Mouse (Mus musculus): Measurements from ENCODE around the gene Hba-a2. TPM values are rescaled to one million over a fixed set of nuclear protein-coding genes. Genes with fewer than 3 reads are reported as not detected.
"Not testable (repeated sequence)": the region's sequence is repeated elsewhere in the genome, so short reads cannot be mapped to it uniquely, and the experiment has no call there.

Hba-a2 gene
- not detected for polyA plus RNA-seq (2021)

DNA sequence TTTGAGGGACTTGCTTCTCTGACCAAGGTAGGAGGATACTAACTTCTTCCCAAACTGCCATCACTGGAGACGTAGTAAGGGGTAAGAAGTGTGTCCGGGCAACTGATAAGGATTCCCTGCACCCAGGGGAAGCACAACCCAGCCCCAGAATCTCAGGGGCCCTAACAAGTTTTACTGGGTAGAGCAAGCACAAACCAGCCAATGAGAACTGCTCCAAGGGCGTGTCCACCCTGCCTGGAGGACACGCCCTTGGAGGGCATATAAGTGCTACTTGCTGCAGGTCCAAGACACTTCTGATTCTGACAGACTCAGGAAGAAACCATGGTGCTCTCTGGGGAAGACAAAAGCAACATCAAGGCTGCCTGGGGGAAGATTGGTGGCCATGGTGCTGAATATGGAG, at the start of gene Hba-a2:
Hba-a2 (plus strand) TSS at position 287 of the 400 bp plus-strand sequence.
- peak; percentile 25 for ATAC-seq
- CTCF ChIA-PET; DNase-seq (ENCODE audit: low read depth, low spot score); POLR2A ChIA-PET; in situ Hi-C loops (cut with MboI; ENCODE audit: low pct_unique_long_range_greater_than_20kb): not testable (repeated sequence)
- H3K27me3 ChIP-seq, result peaks cover 11% of the 10 kb centered on the region

DNA sequence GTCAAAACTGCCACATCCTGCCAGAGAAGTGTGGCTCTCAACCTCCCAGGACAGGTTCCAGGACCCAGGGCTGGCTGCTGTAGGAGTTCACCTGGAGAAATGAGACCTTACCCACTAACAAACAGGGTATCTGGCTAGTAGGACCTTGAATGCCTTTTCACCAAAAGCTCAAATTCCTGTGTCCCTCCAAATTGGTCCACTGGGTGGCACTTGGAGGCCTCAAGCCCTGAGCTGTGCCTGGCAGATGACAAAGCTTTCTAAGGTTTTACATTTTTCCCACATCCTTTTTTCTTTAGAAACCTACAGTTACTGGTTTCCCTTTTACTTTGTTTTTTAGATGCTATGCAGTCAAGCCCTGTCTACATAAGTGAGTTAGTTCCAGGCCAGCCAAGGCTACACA, 49.2 kb upstream of the Hba-a2 start:
- H3K27me3 ChIP-seq, result no peaks in the 10 kb centered on the region
- no peak for DNase-seq (ENCODE audit: low read depth, low spot score)
- peak; percentile 44 for TF ChIP-seq CTCF (IDR thresholded peaks at IDR 0.05)
- ATAC-seq, result no peak
- in situ Hi-C loops (cut with MboI; ENCODE audit: low pct_unique_long_range_greater_than_20kb), result no loop called here
- ChIA-PET POLR2A (no interaction called here), CTCF (interaction anchor here (1.0 to 2.1 kb wide), 3 partner anchors 9 to 43 kb away, joined by 3 to 8 read pairs (median 3); no protein-coding TSS in a partner anchor)

DNA sequence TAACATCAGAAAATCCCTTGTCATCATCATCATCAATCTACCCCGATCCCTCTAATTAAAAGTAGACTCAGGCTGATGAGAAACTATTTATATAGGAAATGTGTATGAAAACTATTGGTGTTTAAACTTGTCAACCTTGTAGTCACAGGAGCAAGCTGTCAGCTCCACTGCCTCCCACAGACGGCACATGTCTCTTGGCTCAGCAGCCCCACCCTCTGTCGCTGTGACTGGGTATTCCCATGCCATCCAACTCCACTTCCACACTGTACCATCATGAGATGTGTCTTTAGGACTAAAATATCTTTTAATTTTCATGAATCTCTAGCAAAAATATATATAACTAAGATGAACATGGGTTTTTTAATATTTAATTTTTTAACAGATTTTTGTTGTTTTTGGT, 47.9 kb upstream of the Hba-a2 start:
- in situ Hi-C loops (cut with MboI; ENCODE audit: low pct_unique_long_range_greater_than_20kb), result no loop called here

DNA sequence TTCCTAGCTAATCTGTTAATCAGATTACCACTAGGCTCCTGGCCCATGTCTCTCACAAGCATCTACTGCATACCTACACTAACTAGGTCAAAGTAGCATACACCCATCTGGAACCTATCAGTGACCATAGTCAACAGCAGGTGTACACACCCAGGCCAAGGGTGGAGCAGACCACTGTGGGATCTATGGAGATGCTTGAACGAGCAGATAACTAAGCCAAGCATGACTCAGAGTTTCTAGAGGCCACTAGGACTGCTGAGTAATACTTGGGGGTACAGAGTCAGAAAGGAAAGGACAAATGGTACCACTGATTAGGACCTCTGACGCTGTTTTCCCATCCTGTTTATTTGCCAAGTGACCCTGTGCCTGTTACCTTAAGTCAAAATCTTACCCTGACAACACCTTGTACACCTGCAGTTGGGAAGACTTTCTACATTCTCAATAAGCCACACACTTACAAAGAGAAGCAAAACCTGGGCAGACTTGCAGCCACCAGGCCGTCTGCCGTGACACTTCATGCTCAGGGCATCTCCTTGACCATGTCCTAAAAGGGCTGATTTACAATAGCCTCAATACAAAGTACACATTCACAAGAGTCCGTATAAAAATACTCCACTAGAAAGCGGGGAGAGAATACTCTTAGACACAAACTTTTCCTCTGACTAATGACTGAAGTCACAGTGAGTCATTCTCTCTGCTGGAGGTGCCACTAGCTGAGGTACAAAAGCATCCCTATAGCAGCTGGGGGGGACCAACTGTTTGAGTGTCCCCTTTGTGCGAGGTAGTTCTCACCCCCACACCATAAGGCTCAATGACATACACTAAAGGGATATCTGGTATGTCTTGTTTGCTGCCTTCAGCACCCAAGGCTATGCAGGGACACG, 45.2 kb upstream of the Hba-a2 start:
- no peak for TF ChIP-seq CTCF (IDR thresholded peaks at IDR 0.05)
- CTCF ChIA-PET, result no interaction called here
- ATAC-seq, result peak; percentile 68
- in situ Hi-C loops (cut with MboI; ENCODE audit: low pct_unique_long_range_greater_than_20kb), result no loop called here
- no peak for DNase-seq (ENCODE audit: low read depth, low spot score)
- POLR2A ChIA-PET, result no interaction called here
- no peaks in the 10 kb centered on the region for H3K27me3 ChIP-seq

More for the DNA sequence above, 47.9 kb upstream of the Hba-a2 start:
- ATAC-seq (no peak), DNase-seq (ENCODE audit: low read depth, low spot score) (no peak)
- CTCF ChIA-PET, result interaction anchor here (1.3 to 2.1 kb wide), 3 partner anchors 10 to 66 kb away, joined by 3 to 8 read pairs (median 4); no protein-coding TSS in a partner anchor
- no peak for TF ChIP-seq CTCF (IDR thresholded peaks at IDR 0.05)
- POLR2A ChIA-PET, result no interaction called here
- H3K27me3 ChIP-seq, result no peaks in the 10 kb centered on the region

DNA sequence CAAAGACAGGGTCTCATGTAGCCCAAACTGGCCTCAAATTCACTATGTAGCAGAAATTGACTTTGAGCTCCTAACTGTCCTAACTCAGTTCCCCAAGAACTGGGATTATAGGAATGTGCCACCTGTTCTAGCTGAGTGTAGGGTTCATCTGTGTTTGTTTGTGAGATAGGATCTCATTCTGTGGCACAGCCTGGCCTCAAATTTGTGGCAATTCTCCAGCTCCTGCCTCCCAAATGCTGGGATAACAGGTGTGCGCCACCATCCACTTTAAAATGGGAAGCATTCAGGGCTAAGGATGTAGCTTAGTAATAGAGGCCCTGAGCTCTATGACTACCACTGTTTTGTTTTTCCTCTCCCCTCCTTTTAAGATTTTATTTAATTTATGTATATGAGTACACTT, 43.2 kb upstream of the Hba-a2 start:
- in situ Hi-C loops (cut with MboI; ENCODE audit: low pct_unique_long_range_greater_than_20kb), result no loop called here
- no peak for DNase-seq (ENCODE audit: low read depth, low spot score)
- no peak for TF ChIP-seq CTCF (IDR thresholded peaks at IDR 0.05)
- no peaks in the 10 kb centered on the region for H3K27me3 ChIP-seq
- ChIA-PET POLR2A (no interaction called here), CTCF (interaction anchor here (0.9 to 1.4 kb wide), 2 partner anchors 9 to 16 kb away, joined by 3 to 5 read pairs; no protein-coding TSS in a partner anchor)
- no peak for ATAC-seq

DNA sequence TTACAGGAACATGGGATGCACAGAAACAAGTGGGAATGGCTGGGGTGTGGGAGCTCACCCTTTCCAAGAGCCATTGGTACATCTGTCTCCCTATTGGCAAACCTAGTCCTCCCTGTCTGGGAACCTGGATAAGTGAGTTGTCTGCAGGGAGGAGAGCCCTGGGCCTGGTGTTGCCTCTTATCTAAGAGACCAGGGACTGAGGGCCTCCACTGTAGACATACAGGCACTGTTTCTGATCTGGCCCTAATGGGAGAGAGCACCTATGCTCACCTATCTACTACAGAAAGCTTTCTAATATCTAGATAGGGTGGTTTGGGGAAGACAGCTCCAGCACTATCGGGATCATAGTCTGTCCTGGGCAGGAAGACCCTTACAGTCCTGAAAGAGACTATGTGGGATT, 40.1 kb upstream of the Hba-a2 start:
- TF ChIP-seq CTCF (IDR thresholded peaks at IDR 0.05), result no peak
- ATAC-seq, result no peak
- in situ Hi-C loops (cut with MboI; ENCODE audit: low pct_unique_long_range_greater_than_20kb), result no loop called here
- ChIA-PET CTCF (interaction anchor here (0.5 to 1.6 kb wide), 4 partner anchors 9 to 23 kb away, joined by 3 to 4 read pairs (median 3); no protein-coding TSS in a partner anchor), POLR2A (interaction anchor here (3.4 kb wide), 1 partner anchor 10 kb away, joined by 9 read pairs; the partner anchor contains the start of gene Nprl3)
- no peak for DNase-seq (ENCODE audit: low read depth, low spot score)
- H3K27me3 ChIP-seq, result no peaks in the 10 kb centered on the region

DNA sequence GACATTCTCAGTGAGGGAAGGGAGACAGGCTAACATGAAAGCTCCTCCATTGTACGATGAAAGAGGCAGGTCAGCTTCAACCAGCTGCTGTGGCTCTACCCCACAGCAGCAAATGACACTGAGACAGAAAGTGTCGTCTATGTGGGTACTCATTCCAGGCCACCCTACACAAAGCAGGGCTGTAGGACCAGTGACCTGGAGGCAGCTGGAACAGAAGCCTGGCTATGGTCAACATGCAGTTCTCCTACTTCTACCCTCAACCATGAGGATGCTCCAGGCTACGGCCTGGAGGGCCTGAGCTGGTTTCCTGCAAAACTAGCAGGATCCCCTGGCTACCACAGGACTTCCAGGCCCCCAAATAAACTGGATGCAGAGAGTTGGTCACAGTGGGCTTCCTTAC, 39.7 kb upstream of the Hba-a2 start:
- in situ Hi-C loops (cut with MboI; ENCODE audit: low pct_unique_long_range_greater_than_20kb), result no loop called here
- CTCF ChIA-PET, result interaction anchor here (0.8 to 1.6 kb wide), 3 partner anchors 8 to 20 kb away, joined by 3 to 4 read pairs (median 3); no protein-coding TSS in a partner anchor
- ATAC-seq (no peak), DNase-seq (ENCODE audit: low read depth, low spot score) (no peak)
- no peaks in the 10 kb centered on the region for H3K27me3 ChIP-seq
- no peak for TF ChIP-seq CTCF (IDR thresholded peaks at IDR 0.05)
- POLR2A ChIA-PET, result interaction anchor here (3.4 kb wide), 1 partner anchor 10 kb away, joined by 9 read pairs; the partner anchor contains the start of gene Nprl3

DNA sequence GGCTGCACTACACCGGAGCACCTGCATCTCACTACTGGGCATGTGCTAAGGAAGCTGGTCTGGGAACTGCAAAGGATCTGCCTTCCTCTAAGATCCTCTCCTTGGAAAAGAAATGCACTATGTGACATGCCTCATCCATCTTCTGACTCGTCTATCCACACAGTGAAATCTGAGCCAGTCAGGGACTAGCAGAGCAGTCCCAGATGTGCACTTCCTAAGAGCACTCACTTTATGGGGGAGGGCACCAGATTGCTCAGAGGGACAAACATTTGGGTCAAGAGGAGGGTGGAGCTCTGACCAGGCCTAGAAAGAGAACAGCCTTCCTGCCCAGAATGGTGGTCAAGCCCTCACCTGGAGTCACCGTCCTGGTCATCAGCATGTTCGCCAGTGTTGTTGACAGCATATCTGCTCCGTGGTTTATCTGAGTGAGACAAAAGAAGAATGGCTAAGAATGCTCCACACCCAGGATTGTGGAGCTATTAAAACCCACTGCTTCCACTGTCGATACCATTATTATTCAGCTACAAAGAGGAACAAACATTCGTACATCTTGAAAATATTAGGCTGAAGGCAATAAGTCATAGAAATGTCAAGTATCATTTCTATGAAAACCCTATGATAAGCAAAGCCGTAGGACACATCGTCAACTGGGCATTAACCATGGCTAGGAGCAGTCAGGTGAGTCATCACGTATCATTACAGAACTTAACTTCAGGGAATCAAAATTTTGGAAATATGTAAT, 33.4 kb upstream of the Hba-a2 start:
- in situ Hi-C loops (cut with MboI; ENCODE audit: low pct_unique_long_range_greater_than_20kb), result no loop called here
- TF ChIP-seq CTCF (IDR thresholded peaks at IDR 0.05), result no peak
- POLR2A ChIA-PET, result interaction anchor here (1.0 kb wide), 1 partner anchor 36 kb away, joined by 4 read pairs; the partner anchor contains the start of gene Mpg
- no peaks in the 10 kb centered on the region for H3K27me3 ChIP-seq
- ATAC-seq (no peak), DNase-seq (ENCODE audit: low read depth, low spot score) (no peak)
- CTCF ChIA-PET, result no interaction called here

DNA sequence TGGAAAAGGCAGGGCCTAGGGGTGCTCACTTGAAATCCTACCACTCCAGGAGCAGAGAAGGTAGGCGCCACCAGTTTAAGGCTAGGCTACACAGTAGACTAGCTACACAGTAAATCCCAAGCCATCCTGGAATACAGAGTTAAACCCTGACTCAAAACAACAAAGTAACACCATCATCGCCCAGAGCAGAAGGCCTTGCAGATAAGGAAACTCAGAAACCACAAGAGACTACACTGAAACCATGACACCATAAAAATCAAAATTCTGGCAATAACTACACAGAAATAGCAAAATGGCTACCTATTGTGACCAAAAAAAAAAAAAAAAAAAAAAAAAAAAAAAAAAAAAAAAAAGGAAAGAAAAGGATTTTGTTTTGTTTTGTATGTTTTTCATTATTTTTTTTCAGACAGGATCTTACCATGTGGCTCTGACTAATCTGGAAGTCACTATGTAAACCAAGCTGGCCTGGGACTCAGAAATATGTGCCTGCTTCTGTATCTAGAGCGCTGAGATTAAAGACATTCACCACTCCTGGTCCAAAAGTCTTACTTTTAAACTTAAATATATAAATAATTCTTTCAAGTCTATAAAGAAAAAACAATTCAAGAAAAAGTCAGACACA, 31.1 kb upstream of the Hba-a2 start:
- in situ Hi-C loops (cut with MboI; ENCODE audit: low pct_unique_long_range_greater_than_20kb), result no loop called here
- DNase-seq (ENCODE audit: low read depth, low spot score) (no peak), ATAC-seq (no peak)
- peaks cover 2% of the 10 kb centered on the region for H3K27me3 ChIP-seq
- POLR2A ChIA-PET, result interaction anchor here (2.3 kb wide), 1 partner anchor 8 kb away, joined by 9 read pairs; no protein-coding TSS in a partner anchor
- TF ChIP-seq CTCF (IDR thresholded peaks at IDR 0.05), result no peak
- CTCF ChIA-PET, result interaction anchor here (0.6 kb wide), 1 partner anchor 9 kb away, joined by 3 read pairs; no protein-coding TSS in a partner anchor

DNA sequence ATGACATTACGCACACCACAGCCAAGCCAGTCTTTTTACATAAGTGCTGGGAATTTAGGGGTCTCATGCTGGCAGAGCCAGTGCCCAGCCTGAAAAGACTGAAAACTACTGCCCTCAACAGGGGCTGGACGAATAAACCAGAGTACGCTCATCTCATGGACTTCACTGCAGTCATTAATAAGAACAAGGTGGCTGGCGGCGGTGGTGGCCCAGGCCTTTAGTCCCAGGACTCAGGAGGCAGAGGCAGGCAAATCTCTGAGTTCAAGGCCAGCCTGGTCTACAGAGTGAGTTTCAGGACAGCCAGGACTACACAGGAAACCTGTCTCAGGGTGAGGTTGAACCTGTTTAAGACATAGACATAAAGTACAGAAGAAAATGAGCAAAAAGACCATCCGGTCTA, 30.1 kb upstream of the Hba-a2 start:
- in situ Hi-C loops (cut with MboI; ENCODE audit: low pct_unique_long_range_greater_than_20kb), result no loop called here
- ChIA-PET CTCF (no interaction called here), POLR2A (interaction anchor here (2.3 kb wide), 1 partner anchor 9 kb away, joined by 9 read pairs; no protein-coding TSS in a partner anchor)
- DNase-seq (ENCODE audit: low read depth, low spot score) (no peak), ATAC-seq (no peak)
- no peak for TF ChIP-seq CTCF (IDR thresholded peaks at IDR 0.05)
- H3K27me3 ChIP-seq, result peaks cover 7% of the 10 kb centered on the region
